Mouse (Mus musculus): Measurements from ENCODE around the gene Ppm1h.
"Not testable (repeated sequence)": the region's sequence is repeated elsewhere in the genome, so short reads cannot be mapped to it uniquely, and the experiment has no call there.

The Ppm1h gene

GRCm38 (mm10) chr10:122924571-122924970, 246.0 kb downstream of the Ppm1h start:
- not testable (repeated sequence) for DNase-seq (ENCODE audit: low spot score in 2 of 2)

DNA sequence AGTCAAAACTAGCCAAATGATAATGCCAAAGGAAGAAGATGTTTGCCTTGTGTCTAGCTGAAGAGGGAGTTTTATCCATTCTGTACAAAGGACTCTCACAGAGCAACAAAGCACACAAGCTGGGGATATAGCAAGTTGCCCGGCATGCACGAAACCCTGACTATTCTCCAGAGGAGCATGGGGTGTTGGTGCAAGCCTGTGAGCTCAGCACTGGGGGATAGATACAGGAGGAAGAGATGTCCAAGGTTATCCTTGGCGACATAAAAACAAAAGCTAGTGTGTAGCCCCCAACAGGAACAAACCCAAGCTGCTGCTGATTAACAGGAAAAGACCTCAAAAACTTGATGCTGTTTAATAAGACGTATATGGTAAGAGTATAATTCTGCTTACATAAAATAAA, 247.7 kb downstream of the Ppm1h start:
- DNase-seq (ENCODE audit: low spot score in 2 of 2): peak in 1 of 2 experiments; percentile 13

DNA sequence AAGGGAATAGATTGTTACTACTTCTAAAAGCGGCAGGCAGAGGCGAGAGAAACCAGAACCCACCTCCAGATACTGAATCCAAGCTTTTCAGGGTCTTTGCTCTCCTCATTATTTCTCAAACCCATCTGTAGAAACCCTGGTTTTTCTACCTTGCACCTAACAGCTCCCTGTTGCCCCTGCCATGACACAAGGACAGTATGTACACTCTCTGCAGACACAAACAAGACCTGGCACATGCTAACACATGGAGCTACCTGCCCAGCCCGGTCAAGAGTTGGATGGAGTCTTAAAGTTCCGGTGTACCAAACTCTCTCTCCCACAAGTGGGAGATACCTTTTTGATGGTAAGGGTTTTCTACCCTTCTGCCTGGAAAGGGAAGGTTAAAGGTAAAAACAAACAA, 252.0 kb downstream of the Ppm1h start:
- no peak for DNase-seq (ENCODE audit: low spot score in 2 of 2)

GRCm38 (mm10) chr10:122931193-122931832, 252.8 kb downstream of the Ppm1h start:
- DNase-seq (ENCODE audit: low spot score in 2 of 2): peak; percentile 86 to 90

GRCm38 (mm10) chr10:122931851-122932550, 253.4 kb downstream of the Ppm1h start:
- peak; percentile 47 to 55 for DNase-seq (ENCODE audit: low spot score in 2 of 2)

DNA sequence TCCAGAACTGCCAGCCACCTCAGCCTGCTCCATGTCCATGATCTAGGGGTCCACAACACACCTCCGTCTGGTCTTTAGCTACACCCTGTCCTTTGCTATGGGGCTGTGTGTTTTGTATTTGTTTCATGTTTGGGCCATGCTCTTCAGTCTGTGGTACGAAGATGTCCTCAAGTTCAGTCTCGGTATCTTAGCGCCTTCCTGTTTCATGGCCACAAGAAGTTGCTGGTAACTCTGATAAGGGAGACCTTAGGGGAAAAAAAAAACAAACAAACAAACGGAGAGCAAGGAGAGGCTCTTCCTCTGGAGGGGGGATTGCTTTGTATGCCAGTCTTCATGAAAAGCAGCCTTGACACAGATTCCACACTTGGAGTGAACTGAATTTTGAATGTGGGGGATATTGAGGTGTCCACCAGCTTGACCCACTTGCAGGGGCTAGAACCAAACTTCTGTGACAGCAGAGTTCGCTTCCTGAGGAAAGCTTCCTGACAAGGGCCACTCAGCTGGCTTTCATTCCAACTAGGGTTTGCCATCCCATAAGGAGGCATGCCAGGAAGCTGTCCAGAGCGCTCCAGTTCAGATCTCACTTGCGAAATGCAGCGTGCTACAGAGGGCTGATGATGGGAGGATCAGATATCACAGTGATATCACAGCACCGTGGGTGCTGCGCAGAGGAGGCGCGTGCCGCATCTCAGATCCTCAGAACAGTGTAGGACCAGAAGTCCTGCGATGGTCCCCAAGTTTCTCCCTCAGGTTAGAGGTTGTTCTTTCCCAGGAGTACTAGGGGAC, 254.7 kb downstream of the Ppm1h start:
- DNase-seq (ENCODE audit: low spot score in 2 of 2): no peak

- not testable (repeated sequence) for DNase-seq (ENCODE audit: low spot score in 2 of 2)
Observed at GRCm38 (mm10) chr10:122935406-122935805, 256.8 kb downstream of the Ppm1h start.

DNA sequence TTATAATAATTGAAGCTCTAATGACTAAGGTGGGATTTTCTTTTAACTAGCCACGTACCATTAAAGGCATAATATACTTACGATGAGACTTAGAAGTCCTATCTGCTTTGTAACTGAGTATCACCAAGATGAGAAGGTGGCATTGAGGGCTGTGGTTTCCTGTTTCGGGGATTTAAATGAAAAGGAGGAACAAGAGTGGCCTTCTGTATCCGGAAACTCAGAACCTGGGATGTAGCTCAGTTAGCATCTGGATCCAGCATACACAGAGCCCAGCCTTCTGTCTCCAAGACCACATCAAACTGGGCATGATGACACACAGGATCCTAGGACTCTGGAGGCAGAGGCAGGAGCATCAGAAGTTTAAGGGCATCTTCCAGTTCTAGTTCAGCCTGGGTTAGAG, 258.8 kb downstream of the Ppm1h start:
- not testable (repeated sequence) for DNase-seq (ENCODE audit: low spot score in 2 of 2)

- DNase-seq (ENCODE audit: low spot score in 2 of 2): no peak
Observed at GRCm38 (mm10) chr10:122939546-122939945, 261.0 kb downstream of the Ppm1h start.

GRCm38 (mm10) chr10:122942771-122943170, 264.2 kb downstream of the Ppm1h start:
- peak in 1 of 2 experiments; percentile 12 for DNase-seq (ENCODE audit: low spot score in 2 of 2)

DNA sequence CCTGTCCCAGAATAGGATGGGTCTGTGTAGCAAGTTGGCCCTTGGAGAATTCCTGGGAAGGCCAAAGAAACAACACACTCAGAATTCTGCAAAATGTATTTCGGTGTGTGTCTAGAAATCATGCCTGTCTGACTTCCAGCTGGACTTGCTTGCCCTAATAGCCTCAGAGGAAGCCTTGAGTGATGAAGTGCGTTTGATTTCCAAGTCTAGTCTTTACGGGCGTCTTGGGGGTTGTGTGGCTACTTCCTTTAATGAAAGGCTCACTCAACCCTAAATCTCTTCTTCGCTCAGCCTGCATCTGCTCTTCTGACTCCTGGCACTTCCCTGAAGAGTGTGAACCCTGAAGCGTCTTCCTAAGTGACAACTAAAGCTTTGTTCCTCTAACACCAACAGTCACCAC, 265.3 kb downstream of the Ppm1h start:
- DNase-seq (ENCODE audit: low spot score in 2 of 2): peak in 1 of 2 experiments; percentile 8

DNA sequence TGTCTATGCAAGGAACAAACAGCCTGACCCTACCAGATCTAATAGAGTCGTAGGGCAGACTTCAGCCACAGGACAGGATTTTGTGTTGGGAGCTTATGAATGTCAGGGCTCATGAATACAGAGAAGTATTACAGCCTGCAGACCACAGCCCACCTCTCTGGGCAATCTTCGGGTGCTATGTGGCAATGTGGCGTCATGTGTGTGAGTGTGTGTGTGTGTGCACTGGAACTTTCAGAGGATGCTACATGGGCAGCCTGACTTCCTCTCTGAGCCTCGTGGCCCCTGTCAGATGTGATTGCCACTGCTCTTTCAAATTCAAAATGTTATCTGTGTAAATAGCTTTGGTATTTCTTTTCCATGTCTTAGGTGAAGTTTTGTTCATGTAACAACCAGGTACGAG, 266.3 kb downstream of the Ppm1h start:
- DNase-seq (ENCODE audit: low spot score in 2 of 2): peak in 1 of 2 experiments; percentile 11

DNA sequence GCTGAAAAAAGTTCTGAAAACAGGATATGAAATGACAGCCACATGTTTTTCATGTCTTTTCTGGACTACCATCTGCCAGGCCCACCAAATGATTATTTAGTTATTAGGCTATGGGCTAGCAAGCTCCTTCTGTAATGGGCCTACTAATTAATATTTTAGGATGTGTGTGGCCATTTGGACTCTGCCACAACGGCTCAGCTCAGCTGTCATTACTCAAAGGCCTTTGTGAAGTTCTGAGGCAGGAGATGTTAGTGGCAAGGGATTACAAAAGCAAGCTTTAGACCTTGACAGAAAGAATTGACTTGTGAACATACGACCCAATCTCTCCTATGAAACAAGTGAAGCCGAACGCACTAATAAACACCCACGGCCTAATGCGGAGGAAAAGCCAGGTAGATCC, 272.4 kb downstream of the Ppm1h start:
- no peak for DNase-seq (ENCODE audit: low spot score in 2 of 2)

GRCm38 (mm10) chr10:122953576-122953975, 275.0 kb downstream of the Ppm1h start:
- no peak for DNase-seq (ENCODE audit: low spot score in 2 of 2)

GRCm38 (mm10) chr10:122957918-122958317, 279.4 kb downstream of the Ppm1h start:
- no peak for DNase-seq (ENCODE audit: low spot score in 2 of 2)

DNA sequence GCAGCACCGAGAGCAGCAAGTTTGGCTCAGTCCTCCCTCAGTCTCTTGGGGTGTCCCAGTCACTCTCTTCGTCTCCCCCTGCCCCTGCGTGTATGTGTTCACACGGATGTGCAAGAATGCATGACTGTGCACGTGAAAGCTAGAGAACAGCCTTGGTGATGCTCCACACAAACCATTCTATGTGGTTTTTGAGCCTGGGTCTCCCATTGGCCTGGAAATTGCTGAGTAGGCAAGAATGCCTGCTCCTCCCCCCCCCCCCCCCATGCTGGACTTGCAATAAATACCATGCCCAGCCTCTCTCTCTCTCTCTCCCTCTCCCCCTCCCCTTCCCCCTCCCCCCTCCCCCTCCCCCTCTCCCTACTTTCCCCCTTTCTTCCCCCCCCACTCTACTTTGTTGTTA, 280.1 kb downstream of the Ppm1h start:
- no peak for DNase-seq (ENCODE audit: low spot score in 2 of 2)

DNA sequence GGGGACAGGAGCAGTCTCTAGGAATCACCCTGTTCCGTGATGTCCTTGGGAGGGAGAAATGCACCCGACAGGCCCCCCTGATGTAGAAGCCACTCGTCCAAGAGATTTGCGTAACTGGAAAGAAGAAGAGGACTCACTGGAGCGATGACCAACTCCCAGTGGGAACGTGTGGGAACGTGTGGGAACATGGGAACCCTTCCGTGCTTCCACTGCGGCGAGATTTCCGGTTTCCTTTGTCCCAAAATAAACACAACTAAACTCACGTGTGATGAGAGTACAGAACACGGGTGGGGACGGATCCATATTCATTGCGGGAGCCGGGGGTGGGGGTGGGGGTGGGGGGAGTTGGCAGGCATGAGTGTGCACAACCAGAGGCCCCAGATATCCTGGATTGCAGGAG, 281.7 kb downstream of the Ppm1h start:
- DNase-seq (ENCODE audit: low spot score in 2 of 2): no peak

DNA sequence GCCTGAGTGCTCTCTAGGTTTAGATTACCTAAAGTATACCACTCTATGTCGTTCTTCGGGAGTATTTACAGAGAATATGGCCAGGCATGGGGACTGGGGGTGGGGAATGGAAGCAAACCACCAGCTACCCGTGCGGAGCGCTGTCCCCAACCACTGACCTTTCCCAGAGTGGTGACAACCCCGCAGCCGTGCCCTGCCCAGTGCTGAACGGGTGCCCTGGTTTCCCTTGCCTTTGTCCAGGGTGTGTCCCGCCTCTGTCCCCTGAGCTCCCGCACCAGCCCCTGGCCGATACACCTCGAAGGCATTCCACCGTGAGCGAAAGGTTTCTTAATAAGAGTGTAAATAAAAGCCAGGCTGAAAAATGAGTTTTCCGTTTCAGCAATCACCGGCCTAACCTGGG, 282.2 kb downstream of the Ppm1h start:
- DNase-seq (ENCODE audit: low spot score in 2 of 2): no peak

DNA sequence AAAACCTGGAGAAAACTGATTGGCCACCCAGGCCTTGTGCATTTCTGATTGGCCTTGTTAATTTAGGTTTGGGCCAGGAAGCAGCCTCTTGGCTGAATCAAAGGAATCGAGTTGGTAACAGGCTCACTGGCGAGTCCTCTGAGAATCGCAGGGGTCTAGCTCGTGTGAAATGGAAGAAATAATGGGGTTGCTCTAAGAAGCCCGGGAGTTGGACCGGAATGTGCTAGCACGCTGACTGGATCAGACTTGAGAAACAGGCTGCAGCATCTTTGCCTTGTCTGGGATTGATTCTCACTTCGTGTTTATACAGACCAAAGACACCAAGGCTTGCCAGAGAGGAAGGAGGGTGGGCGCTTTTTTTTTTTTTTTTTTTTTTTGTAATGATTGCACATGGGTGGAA, 282.9 kb downstream of the Ppm1h start:
- DNase-seq (ENCODE audit: low spot score in 2 of 2): peak; percentile 51 to 69

DNA sequence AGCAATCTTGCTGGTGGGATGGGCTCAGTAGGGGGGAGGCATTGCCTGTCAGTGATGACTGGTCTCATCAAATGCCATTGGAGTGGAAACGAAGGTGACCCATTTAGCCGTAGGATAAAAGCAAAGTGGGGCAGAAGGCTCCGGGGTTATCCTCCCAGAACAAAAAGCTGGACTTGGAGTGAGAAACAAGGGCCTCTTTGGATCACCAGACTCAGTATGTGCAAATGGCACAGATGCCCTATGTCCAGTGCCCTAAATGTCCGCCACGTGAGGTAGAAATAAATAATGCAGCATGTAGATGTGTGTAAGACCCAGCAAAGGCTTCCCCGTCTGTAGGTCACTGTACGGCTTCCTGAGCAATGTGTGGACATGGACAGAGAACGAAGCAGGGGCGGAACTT, 284.1 kb downstream of the Ppm1h start:
- DNase-seq (ENCODE audit: low spot score in 2 of 2): no peak

DNA sequence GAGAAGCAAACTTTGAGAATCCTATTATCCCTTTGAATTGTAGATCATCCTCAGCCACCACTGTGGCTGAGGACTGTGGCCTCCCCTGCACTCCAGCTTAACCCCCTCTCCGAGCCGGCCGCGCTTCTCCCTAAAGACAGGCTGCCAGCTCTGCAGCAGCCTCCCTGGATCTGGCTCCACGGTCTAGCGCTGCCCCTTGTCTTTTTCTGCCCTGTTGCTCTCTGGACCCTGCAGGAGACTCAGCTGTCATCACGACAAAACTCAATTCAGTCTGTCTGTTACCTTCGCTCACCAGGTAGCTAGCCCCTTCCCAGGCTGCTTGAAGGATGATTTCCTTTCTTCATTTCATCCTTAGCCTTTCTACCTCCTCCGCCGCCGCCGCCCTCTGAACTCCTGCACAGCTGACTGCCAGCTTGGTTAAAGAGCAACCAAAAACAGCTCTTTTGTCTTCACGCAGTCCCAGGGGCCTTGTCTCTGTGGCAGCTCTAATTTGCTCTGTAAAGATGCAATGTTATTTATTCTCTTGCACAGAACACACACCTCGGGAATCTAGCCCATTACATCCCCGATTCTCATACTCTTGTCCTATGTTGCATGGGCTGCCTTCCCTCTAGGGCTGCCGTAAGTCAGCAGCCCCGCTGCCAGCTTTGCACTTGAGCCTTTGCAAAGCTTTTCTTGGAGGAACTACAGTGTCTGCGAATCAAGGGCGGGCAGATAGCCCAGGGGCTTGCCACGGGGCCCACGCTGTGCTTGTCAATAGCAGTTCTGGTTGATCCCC, 285.1 kb downstream of the Ppm1h start:
- peak; percentile 67 to 70 for DNase-seq (ENCODE audit: low spot score in 2 of 2)

GRCm38 (mm10) chr10:122964241-122964636, 285.7 kb downstream of the Ppm1h start:
- DNase-seq (ENCODE audit: low spot score in 2 of 2): no peak

Measured in right cerebral cortex, postnatal 10 days (tissue).